Mouse (Mus musculus) embryonic facial prominence, embryonic 15.5 days (tissue): Measurements from ENCODE around the gene Inpp4b. TPM values are rescaled to one million over a fixed set of nuclear protein-coding genes. Genes with fewer than 3 reads are reported as not detected.

Experiments
- ATAC-seq: fragments of 200-750 bp; cut with Nextera tagmentation; 2 replicates; pipeline ENCODE4 v1.8.0; 2017; ENCODE audit warnings: low read depth, moderate TSS enrichment; ENCODE audit not compliant: insufficient number of reproducible peaks, low FRiP score, low TSS enrichment
- H3K27ac ChIP-seq: fragments of 300-500 bp; sonication (generic); replicated peaks from 2 replicates; pipeline ENCODE4 v1.5.1; 2015; ENCODE audit warnings: mild to moderate bottlenecking, inconsistent platforms
- H3K27me3 ChIP-seq: fragments of 300-500 bp; sonication (generic); 2 replicates; pipeline ENCODE4 v1.6.1; 2015; ENCODE audit warnings: inconsistent platforms
- H3K36me3 ChIP-seq: fragments of 300-500 bp; sonication (generic); 2 replicates; pipeline ENCODE4 v1.6.1; 2015; ENCODE audit warnings: mild to moderate bottlenecking, inconsistent platforms
- H3K4me1 ChIP-seq: fragments of 300-500 bp; sonication (generic); 2 replicates; pipeline ENCODE4 v1.6.1; 2015; ENCODE audit warnings: inconsistent platforms
- H3K4me2 ChIP-seq: fragments of 300-500 bp; sonication (generic); replicated peaks from 2 replicates; pipeline ENCODE4 v1.6.1; 2015; ENCODE audit warnings: mild to moderate bottlenecking, inconsistent platforms
- H3K4me3 ChIP-seq: fragments of 300-500 bp; sonication (generic); replicated peaks from 2 replicates; pipeline ENCODE4 v1.5.1; 2015; ENCODE audit warnings: mild to moderate bottlenecking, inconsistent platforms
- H3K9ac ChIP-seq: fragments of 300-500 bp; sonication (generic); 2 replicates; pipeline ENCODE4 v1.6.1; 2015; ENCODE audit warnings: inconsistent platforms
- H3K9me3 ChIP-seq: fragments of 300-500 bp; sonication (generic); replicated peaks from 2 replicates; pipeline ENCODE4 v1.6.1; 2016; ENCODE audit warnings: inconsistent platforms
- WGBS: fragments of 180-500 bp; shearing (Covaris S2); methylation state at CpG from one replicate; pipeline ENCODE4 v1.1.7; 2015; 5-methylcytosine and 5-hydroxymethylcytosine counted together
- polyA plus RNA-seq: library from polyadenylated mRNA; unstranded; fragments of >200 nt; fragmentation: Nextera tagmentation; extraction: Ambion mirVana; gene quantifications from 2 replicates; pipeline ENCODE4 v1.2.1, GENCODE M21; 2015

Inpp4b gene
- polyA plus RNA-seq, 1 experiment from 2014 or later: 19.6 TPM

DNA sequence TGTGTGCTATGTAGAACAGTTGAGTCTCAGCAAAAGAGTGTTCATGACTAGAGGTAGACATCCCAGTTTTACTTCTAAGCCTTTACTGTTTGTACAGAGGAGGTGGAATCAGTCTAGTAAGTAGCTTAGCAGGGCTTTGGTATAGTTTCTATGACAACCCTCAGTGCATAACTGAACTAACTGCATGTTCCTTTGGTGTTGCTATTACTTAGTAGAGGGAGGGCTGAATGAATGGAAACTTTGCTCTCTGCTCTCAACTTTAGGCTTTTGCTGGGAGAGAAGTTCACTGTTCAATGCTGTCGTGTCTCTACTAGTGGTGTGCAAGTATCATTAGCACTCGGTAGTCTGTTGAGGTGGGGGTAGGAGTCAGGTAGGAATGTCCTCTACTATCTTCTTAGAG is 393.3 kb downstream of the Inpp4b start:
- H3K9me3 ChIP-seq: no peaks in the 10 kb centered on the region
- H3K27ac ChIP-seq: no peak overlapping the region
- H3K27me3 ChIP-seq: no peaks in the 10 kb centered on the region
- H3K36me3 ChIP-seq: no peaks in the 10 kb centered on the region
- H3K4me2 ChIP-seq: no peak overlapping the region
- no peaks in the 10 kb centered on the region for H3K4me1 ChIP-seq
- ATAC-seq: no peak
- 91% methylated on average over 2 of the region's 2 CpGs for WGBS
- H3K9ac ChIP-seq: no peak overlapping the region
- no peak overlapping the region for H3K4me3 ChIP-seq

DNA sequence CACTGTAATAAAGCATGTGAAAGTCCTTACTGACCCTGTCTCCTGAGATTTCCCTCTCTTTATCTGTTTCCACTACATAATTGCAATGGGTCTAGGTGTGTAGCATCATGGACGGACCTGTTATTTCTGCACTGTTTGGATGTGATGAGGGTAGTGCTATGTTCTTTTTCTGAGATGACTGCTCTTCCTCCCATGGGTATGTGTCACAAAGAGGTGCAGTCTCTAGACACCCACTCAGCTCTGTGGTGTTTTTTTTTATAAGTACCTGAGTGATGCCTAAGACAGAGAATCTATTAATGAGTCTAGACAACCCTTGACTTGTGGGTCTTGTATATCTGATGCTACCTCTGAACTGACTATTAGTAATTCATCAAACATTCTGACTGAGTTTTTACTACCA is 393.7 kb downstream of the Inpp4b start:
- no peak overlapping the region for H3K4me2 ChIP-seq
- no peak overlapping the region for H3K4me3 ChIP-seq
- H3K9me3 ChIP-seq: no peaks in the 10 kb centered on the region
- H3K4me1 ChIP-seq: no peaks in the 10 kb centered on the region
- H3K27ac ChIP-seq: no peak overlapping the region
- no peak for ATAC-seq
- no peaks in the 10 kb centered on the region for H3K27me3 ChIP-seq
- H3K36me3 ChIP-seq: no peaks in the 10 kb centered on the region
- 83% methylated on average over 1 of the region's 1 CpGs for WGBS
- no peak overlapping the region for H3K9ac ChIP-seq

DNA sequence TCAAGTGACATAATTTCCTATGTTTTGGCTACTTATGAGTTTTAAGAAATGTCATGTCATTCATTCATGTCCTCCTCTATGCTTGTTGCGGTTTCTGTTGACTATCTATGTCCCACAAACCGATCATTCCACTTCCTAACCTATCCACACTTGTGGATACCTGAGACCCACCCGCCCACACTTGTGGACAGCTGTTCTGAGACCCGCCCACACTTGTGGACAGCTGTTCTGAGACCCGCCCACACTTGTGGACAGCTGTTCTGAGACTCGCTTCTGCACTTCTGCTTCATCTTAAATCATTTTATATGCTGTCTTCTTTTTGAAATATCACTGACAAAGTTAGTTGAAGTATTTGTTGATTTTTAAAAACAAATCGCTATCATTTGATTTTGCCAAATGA is 400.2 kb downstream of the Inpp4b start:
- Histone ChIP-seq H3K9ac (no peak overlapping the region), H3K36me3 (no peaks in the 10 kb centered on the region), H3K4me1 (no peaks in the 10 kb centered on the region), H3K4me3 (no peak overlapping the region), H3K27me3 (no peaks in the 10 kb centered on the region), H3K4me2 (no peak overlapping the region), H3K27ac (no peak overlapping the region), H3K9me3 (no peaks in the 10 kb centered on the region)
- 76% methylated on average over 7 of the region's 7 CpGs for WGBS
- no peak for ATAC-seq

DNA sequence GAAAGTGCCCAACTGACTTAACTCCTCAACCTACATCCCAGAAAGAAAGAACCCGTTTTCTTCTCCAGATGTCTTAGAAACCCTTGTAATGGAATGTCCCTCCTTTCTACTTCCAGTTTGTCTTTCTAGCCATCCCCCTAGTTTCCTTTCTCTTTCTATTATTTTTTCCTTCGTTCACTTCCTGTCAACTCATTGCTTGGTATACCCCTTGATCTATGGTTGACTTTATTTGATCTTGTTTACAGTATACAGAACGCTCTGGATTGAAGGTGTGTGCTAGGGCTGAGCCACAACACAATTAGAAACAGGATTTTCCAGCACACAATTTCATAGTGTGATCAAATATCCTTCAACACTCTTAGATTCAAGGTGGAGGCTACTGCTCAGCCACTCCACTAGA is 400.7 kb downstream of the Inpp4b start:
- 67% methylated on average over 3 of the region's 3 CpGs for WGBS
- Histone ChIP-seq H3K9me3 (no peaks in the 10 kb centered on the region), H3K27ac (no peak overlapping the region), H3K36me3 (no peaks in the 10 kb centered on the region), H3K4me2 (no peak overlapping the region), H3K27me3 (no peaks in the 10 kb centered on the region), H3K4me1 (no peaks in the 10 kb centered on the region), H3K9ac (no peak overlapping the region), H3K4me3 (no peak overlapping the region)
- no peak for ATAC-seq

DNA sequence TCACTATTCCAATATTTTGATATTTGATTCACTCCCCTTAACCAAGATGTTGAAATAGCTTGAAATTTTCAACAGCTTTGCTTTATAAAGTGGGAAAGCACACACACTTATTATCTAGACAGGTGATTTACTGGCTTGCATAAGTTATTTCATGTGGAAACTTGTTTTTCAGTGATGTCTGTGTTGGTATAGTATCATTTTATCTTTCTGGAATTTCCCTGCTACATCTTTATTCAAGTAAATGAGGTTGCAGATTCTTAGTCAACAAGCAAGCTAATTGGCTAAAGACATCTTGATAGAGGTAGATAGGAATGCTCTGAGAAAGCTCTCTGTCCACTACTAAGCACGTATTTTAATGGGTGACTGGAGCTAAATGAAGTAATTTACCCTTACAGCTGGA is 403.1 kb downstream of the Inpp4b start:
- H3K9me3 ChIP-seq: no peaks in the 10 kb centered on the region
- H3K27ac ChIP-seq: no peak overlapping the region
- H3K27me3 ChIP-seq: no peaks in the 10 kb centered on the region
- H3K4me3 ChIP-seq: no peak overlapping the region
- no peak overlapping the region for H3K4me2 ChIP-seq
- H3K9ac ChIP-seq: no peak overlapping the region
- no peaks in the 10 kb centered on the region for H3K36me3 ChIP-seq
- WGBS: 79% methylated on average over 1 of the region's 1 CpGs
- no peak for ATAC-seq
- H3K4me1 ChIP-seq: no peaks in the 10 kb centered on the region

GRCm38 (mm10) chr8:81751159-81751558 is 408.8 kb downstream of the Inpp4b start:
- ATAC-seq: no peak
- H3K4me1 ChIP-seq: no peaks in the 10 kb centered on the region
- H3K27me3 ChIP-seq: no peaks in the 10 kb centered on the region
- H3K36me3 ChIP-seq: no peaks in the 10 kb centered on the region
- no peak overlapping the region for H3K4me2 ChIP-seq
- H3K4me3 ChIP-seq: no peak overlapping the region
- WGBS: 76% methylated on average over 1 of the region's 1 CpGs
- H3K9me3 ChIP-seq: no peaks in the 10 kb centered on the region
- no peak overlapping the region for H3K9ac ChIP-seq
- no peak overlapping the region for H3K27ac ChIP-seq

DNA sequence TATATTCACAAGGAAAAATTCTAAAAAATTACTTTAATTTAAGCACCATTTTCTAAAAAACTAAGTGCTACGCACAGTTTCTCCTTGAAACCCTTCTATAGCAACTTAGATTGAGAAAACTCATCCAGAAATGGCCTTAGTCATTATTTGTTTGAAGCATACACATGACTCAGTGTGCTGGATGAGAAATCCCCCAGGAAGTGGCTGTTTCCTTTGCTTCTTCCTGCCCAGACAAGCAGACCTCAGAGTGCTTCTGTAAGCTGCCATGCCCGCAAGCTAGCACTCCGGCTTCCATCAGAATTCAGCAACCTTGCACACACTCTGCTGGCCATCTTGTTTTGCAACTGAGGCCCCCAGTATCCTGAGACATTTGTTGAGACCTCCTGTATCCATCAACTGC is 414.3 kb downstream of the Inpp4b start:
- WGBS: 75% methylated on average over 3 of the region's 3 CpGs
- no peaks in the 10 kb centered on the region for H3K36me3 ChIP-seq
- peaks cover 4% of the 10 kb centered on the region for H3K4me1 ChIP-seq
- no peaks in the 10 kb centered on the region for H3K9me3 ChIP-seq
- no peak for ATAC-seq
- no peak overlapping the region for H3K4me3 ChIP-seq
- no peak overlapping the region for H3K27ac ChIP-seq
- H3K4me2 ChIP-seq: no peak overlapping the region
- H3K9ac ChIP-seq: no peak overlapping the region
- no peaks in the 10 kb centered on the region for H3K27me3 ChIP-seq

- no peak for ATAC-seq
These were observed 415.3 kb downstream of the Inpp4b start for GRCm38 (mm10) chr8:81757580-81758144.

GRCm38 (mm10) chr8:81761466-81761865 is 419.1 kb downstream of the Inpp4b start:
- no peak overlapping the region for H3K27ac ChIP-seq
- no peak for ATAC-seq
- H3K9ac ChIP-seq: no peak overlapping the region
- no peaks in the 10 kb centered on the region for H3K27me3 ChIP-seq
- H3K4me3 ChIP-seq: no peak overlapping the region
- 74% methylated on average over 4 of the region's 4 CpGs for WGBS
- no peaks in the 10 kb centered on the region for H3K9me3 ChIP-seq
- no peaks in the 10 kb centered on the region for H3K36me3 ChIP-seq
- no peak overlapping the region for H3K4me2 ChIP-seq
- H3K4me1 ChIP-seq: peaks cover 4% of the 10 kb centered on the region

More at GRCm38 (mm10) chr8:81757580-81758144, 415.3 kb downstream of the Inpp4b start:
- Histone ChIP-seq H3K27me3 (no peaks in the 10 kb centered on the region), H3K27ac (no peak overlapping the region), H3K4me3 (no peak overlapping the region), H3K9me3 (no peaks in the 10 kb centered on the region), H3K4me2 (no peak overlapping the region), H3K9ac (no peak overlapping the region), H3K4me1 (peaks cover 4% of the 10 kb centered on the region), H3K36me3 (no peaks in the 10 kb centered on the region)
- 69% methylated on average over 2 of the region's 2 CpGs for WGBS

DNA sequence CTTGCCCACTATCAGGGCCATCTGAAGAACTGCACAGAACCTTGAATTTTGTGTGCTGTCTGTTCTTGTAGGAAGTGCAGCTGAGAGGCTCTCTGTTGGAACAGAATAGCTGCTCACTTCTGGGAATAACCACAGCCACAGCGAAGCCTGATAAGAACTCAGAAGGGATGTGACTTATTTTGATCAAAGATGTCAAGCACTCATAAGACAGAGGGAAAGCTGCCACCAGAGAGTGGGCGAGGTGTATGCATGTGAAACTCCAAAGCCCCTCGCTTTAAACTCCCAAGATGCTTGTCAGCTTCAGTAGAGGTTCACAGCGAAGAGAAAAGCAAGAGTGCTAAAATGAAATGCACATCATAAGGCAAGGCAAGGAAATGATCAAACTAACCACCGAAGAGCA is 423.7 kb downstream of the Inpp4b start:
- Histone ChIP-seq H3K4me2 (no peak overlapping the region), H3K27me3 (no peaks in the 10 kb centered on the region), H3K4me3 (no peak overlapping the region), H3K9me3 (no peaks in the 10 kb centered on the region), H3K36me3 (no peaks in the 10 kb centered on the region), H3K27ac (no peak overlapping the region), H3K4me1 (peaks cover 28% of the 10 kb centered on the region), H3K9ac (no peak overlapping the region)
- no peak for ATAC-seq
- WGBS: 55% methylated on average over 5 of the region's 5 CpGs

DNA sequence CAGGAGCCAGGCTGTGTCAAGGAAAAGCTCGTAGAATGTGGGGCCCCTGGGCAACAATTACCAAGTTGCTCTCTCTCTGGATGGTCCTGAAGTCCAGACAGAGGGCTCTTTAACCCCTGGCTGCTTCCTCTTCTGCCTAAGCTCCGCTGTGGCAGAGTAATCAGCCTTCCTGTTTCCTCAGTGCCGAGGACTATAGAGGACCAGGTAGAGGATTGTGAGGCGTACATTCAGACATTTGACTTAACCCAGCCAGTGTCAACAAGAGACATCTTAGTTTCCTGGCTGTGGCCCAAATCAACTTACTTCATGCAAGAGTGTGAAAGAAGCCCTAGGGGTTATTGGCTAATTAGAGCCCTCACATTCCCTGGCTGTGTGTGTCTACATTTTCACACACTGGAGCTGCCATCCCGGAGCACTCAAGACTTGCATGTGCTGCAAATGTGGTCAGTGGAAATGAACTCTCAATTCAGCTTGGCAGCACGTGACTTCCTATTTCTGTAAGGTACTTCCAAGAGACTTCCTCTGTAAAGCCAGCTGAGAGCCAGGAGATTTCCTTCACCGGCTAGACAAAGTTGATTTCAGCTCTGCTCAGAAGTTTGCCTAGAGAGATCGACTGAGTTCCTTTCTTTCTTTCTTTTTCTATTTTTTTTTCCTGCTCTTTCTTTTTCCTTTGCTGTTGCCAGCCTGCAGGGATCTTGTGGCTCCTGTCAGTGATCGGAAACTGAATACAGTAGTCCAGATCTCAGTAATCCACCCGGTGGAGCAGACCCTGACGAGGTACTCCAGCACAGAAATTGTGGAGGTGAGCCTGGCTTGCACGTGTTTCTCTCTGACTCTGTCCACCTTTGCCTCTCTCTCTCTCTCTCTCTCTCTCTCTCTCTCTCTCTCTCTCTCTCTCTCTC is 425.3 kb downstream of the Inpp4b start:
- Histone ChIP-seq H3K9me3 (no peaks in the 10 kb centered on the region), H3K36me3 (no peaks in the 10 kb centered on the region), H3K4me3 (peak overlapping the region; percentile 36), H3K9ac (no peak overlapping the region), H3K27ac (peak overlapping the region; percentile 90), H3K27me3 (no peaks in the 10 kb centered on the region), H3K4me2 (peak overlapping the region; percentile 49), H3K4me1 (peaks cover 28% of the 10 kb centered on the region)
- WGBS: 2% methylated on average over 12 of the region's 12 CpGs
- peak; percentile 64 for ATAC-seq

DNA sequence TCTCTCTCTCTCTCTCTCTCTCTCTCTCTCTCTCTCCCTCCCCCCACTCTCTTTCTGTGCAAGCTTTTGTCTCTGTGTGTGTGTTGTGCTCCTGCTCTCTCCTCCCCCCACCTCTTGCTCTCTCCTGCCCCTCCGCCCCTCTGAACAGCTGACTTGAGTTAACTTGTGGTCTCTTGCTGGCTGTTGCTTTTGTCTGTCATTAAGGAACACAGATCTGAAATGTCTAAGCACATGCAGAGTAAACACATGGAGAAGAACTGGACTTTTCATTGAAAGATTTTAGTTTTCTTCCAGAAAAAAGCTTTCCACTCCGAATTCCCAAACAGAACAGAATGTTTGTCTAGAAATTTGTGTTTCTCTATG is 425.9 kb downstream of the Inpp4b start:
- Histone ChIP-seq H3K4me2 (peak overlapping the region; percentile 49), H3K36me3 (no peaks in the 10 kb centered on the region), H3K4me3 (peak overlapping the region; percentile 36), H3K27me3 (no peaks in the 10 kb centered on the region), H3K4me1 (peaks cover 28% of the 10 kb centered on the region), H3K9ac (no peak overlapping the region), H3K27ac (peak overlapping the region; percentile 90), H3K9me3 (no peaks in the 10 kb centered on the region)
- WGBS: 11% methylated on average over 2 of the region's 2 CpGs
- ATAC-seq: no peak
